Mouse (Mus musculus) intestine, embryonic 16.5 days (tissue): ENCODE data around the gene Malrd1. TPM values are rescaled to one million over a fixed set of nuclear protein-coding genes. Genes with fewer than 3 reads are reported as not detected.

Experiments used
- ATAC-seq: fragments of 200-750 bp; cut with Nextera tagmentation; 2 replicates; pipeline ENCODE4 v1.8.0; 2017; ENCODE audit warnings: moderate TSS enrichment, moderate library complexity
- H3K27ac ChIP-seq: fragments of 300-500 bp; sonication (generic); 2 replicates; pipeline ENCODE4 v1.5.1; 2014; ENCODE audit warnings: mild to moderate bottlenecking, low read length
- H3K27me3 ChIP-seq: fragments of 300-500 bp; sonication (generic); replicated peaks from 2 replicates; pipeline ENCODE4 v1.6.1; 2014; ENCODE audit warnings: low read length, control low read depth, mixed read lengths; ENCODE audit not compliant: control insufficient read depth, insufficient read depth
- H3K36me3 ChIP-seq: fragments of 300-500 bp; sonication (generic); 2 replicates; pipeline ENCODE4 v1.6.1; 2014; ENCODE audit warnings: low read length, control low read depth; ENCODE audit not compliant: control insufficient read depth, insufficient read depth
- H3K4me1 ChIP-seq: fragments of 300-500 bp; sonication (generic); 2 replicates; pipeline ENCODE4 v1.6.1; 2014; ENCODE audit warnings: low read length, control low read depth, mixed read lengths; ENCODE audit not compliant: control insufficient read depth, insufficient read depth
- H3K4me2 ChIP-seq: fragments of 300-500 bp; sonication (generic); 2 replicates; pipeline ENCODE4 v1.6.1; 2014; ENCODE audit warnings: low read depth, low read length, control low read depth
- H3K4me3 ChIP-seq: fragments of 300-500 bp; sonication (generic); 2 replicates; pipeline ENCODE4 v1.5.1; 2014; ENCODE audit warnings: mild to moderate bottlenecking, low read length
- H3K9ac ChIP-seq: fragments of 300-500 bp; sonication (generic); 2 replicates; pipeline ENCODE4 v1.6.1; 2014; ENCODE audit warnings: low read depth, low read length
- H3K9me3 ChIP-seq: fragments of 300-500 bp; sonication (generic); 2 replicates; pipeline ENCODE4 v1.6.1; 2016; ENCODE audit warnings: low read length, control low read depth; ENCODE audit not compliant: control insufficient read depth
- WGBS: fragments of 180-500 bp; shearing (Covaris S2); extraction: QIAGEN DNeasy Blood & Tissue Kit; methylation state at CpG from one replicate; pipeline ENCODE4 v1.1.7; 2014; 5-methylcytosine and 5-hydroxymethylcytosine counted together
- polyA plus RNA-seq: library from polyadenylated mRNA; unstranded; fragments of >200 nt; fragmentation: Nextera tagmentation; extraction: Ambion mirVana; gene quantifications from 2 replicates; pipeline ENCODE4 v1.2.1, GENCODE M21; 2015

Malrd1 gene
- 1.2 and 2.1 TPM in 2 replicates for polyA plus RNA-seq

DNA sequence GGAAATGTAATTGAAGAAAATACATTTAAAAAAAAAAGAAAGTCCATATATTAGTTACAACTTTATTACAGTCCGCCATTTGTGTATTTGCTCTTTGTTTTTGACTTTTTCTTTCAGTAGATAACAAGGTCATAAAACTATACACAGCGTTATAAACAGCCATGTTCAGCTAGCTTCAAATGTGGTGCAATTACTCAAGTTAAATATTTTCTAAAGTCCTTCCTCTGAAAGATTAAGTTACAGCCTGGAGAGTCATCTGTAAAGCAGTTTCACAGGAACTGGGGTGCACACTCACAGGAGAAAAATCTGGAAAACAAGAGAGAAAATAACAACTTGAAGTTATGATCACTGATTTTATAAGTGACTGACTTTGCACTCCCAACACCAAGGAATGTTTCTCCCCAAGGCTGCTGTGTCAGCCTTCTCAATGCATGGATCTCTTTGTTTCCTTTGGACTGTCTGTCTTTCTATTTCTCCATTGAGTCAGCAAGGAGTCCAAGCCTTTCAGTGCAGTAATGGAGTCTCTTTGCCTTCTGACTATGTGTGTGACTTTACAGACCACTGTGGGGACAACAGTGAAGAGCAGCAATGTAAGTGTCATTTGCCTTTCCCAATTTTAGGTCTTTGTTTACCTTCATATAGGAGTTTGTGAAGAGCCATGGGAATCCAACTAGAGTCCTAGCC is at the start of gene Malrd1:
Gene Malrd1 (plus strand): TSS at position 239 of the 684 bp plus-strand sequence.
- Histone ChIP-seq H3K36me3 (no peaks in the 10 kb centered on the region), H3K9ac (no peak within 1 kb of the TSS), H3K4me3 (no peak within 1 kb of the TSS), H3K4me1 (no peaks in the 10 kb centered on the region), H3K27me3 (no peaks in the 10 kb centered on the region), H3K4me2 (no peak within 1 kb of the TSS), H3K9me3 (peaks cover 9% of the 10 kb centered on the region; the same call in 1 of the 2 replicates), H3K27ac (peak within 1 kb of the TSS; percentile 17)
- WGBS: 52% methylated on average over 2 of the region's 2 CpGs
- peak; percentile 97 for ATAC-seq

GRCm38 (mm10) chr2:15538643-15539042 is 12.4 kb downstream of the Malrd1 start:
- Histone ChIP-seq H3K36me3 (no peaks in the 10 kb centered on the region), H3K9ac (no peak overlapping the region), H3K4me3 (no peak overlapping the region), H3K27me3 (no peaks in the 10 kb centered on the region), H3K27ac (no peak overlapping the region), H3K4me2 (no peak overlapping the region), H3K4me1 (no peaks in the 10 kb centered on the region), H3K9me3 (no peaks in the 10 kb centered on the region)
- 60% methylated on average over 1 of the region's 1 CpGs for WGBS
- peak; percentile 55 for ATAC-seq

DNA sequence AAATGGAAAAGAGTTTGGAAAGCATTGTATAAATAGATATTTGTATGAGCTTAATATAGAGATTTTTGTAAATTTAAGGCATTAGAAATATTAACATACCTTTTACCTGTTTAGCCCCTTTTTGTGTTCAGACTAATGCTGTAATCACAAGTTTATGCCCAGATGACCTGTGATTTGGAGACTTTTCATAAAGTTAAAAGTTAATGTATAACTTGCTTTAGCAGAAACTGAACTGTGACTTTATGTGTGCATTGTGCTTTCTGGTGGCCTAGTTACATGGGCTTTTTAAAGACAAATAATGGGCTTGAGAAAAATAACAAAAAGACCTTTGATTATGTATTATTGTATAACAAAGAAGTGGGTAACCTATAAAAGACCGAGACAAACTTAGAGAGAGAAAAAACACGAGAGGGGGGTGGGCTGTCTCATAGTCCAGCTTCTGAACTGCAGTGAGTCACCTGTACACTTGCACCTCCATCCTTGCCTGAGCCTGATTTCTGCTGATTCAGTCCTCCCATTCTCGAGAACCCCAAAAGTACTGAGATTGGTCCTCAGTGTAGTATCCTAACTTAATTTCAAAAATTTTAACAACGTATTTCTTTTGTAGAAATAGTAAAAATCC is 87.2 kb downstream of the Malrd1 start:
- 41% methylated on average over 4 of the region's 4 CpGs for WGBS
- Histone ChIP-seq H3K27me3 (no peaks in the 10 kb centered on the region), H3K36me3 (no peaks in the 10 kb centered on the region), H3K4me1 (no peaks in the 10 kb centered on the region), H3K4me2 (peak overlapping the region; percentile 12; the same call in 1 of the 2 replicates), H3K4me3 (no peak overlapping the region), H3K9me3 (no peaks in the 10 kb centered on the region), H3K9ac (no peak overlapping the region), H3K27ac (no peak overlapping the region; the same call in 1 of the 2 replicates)
- peak; percentile 93 for ATAC-seq

DNA sequence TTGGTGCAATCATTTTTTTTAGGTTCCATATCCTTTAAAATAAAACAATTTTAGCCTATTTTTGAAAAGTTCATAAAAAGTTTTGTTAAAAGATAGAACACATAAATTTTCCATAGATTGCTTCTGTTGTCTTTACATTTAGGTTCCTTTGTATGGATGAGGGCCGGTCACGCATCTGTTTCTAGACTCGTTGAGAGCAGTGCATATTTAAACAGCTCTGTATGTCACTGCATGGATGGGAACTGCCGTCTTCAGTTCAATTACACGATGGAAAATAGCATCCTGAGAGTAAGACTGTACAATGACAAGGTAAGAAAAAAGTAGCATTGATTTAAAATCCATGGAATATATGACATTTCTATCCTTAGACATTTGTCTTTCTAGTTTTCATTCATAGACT is 87.7 kb downstream of the Malrd1 start:
- H3K27me3 ChIP-seq: no peaks in the 10 kb centered on the region
- no peak overlapping the region for H3K4me2 ChIP-seq
- no peak overlapping the region for H3K4me3 ChIP-seq
- H3K36me3 ChIP-seq: no peaks in the 10 kb centered on the region
- peak; percentile 62 for ATAC-seq
- 50% methylated on average over 5 of the region's 5 CpGs for WGBS
- no peaks in the 10 kb centered on the region for H3K9me3 ChIP-seq
- no peak overlapping the region for H3K27ac ChIP-seq
- H3K9ac ChIP-seq: no peak overlapping the region
- no peaks in the 10 kb centered on the region for H3K4me1 ChIP-seq

DNA sequence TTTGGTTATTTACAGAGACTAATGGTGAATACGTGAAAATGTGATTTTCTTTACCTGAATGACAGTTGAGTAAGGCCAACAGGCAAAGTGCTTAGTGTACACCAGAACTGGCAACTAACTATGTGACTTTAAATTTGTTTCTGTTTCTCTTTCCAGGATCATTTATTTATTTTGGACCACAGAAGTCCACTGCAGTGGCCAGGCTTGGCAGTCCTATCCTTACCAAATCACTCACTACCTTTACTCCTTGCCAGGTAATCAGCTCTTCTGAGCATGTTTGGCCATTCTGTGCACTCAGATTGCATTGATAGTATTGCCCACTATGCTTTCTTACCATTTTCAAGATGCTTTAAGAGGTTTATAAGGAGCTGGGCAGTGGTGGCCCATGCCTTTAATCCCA is 109.5 kb downstream of the Malrd1 start:
- no peak for ATAC-seq
- H3K4me3 ChIP-seq: no peak overlapping the region
- WGBS: 93% methylated on average over 1 of the region's 1 CpGs
- no peak overlapping the region for H3K27ac ChIP-seq
- no peak overlapping the region for H3K4me2 ChIP-seq
- no peak overlapping the region for H3K9ac ChIP-seq
- H3K27me3 ChIP-seq: no peaks in the 10 kb centered on the region
- no peaks in the 10 kb centered on the region for H3K9me3 ChIP-seq
- no peaks in the 10 kb centered on the region for H3K36me3 ChIP-seq
- no peaks in the 10 kb centered on the region for H3K4me1 ChIP-seq

- H3K4me3 ChIP-seq: no peak overlapping the region
- 83% methylated on average over 1 of the region's 1 CpGs for WGBS
- ATAC-seq: no peak
- H3K9me3 ChIP-seq: no peaks in the 10 kb centered on the region
- no peak overlapping the region for H3K9ac ChIP-seq
- H3K27me3 ChIP-seq: no peaks in the 10 kb centered on the region
- no peaks in the 10 kb centered on the region for H3K36me3 ChIP-seq
- H3K4me1 ChIP-seq: no peaks in the 10 kb centered on the region
- H3K27ac ChIP-seq: no peak overlapping the region
- H3K4me2 ChIP-seq: no peak overlapping the region
Measured at GRCm38 (mm10) chr2:15643864-15644263, 117.6 kb downstream of the Malrd1 start.

DNA sequence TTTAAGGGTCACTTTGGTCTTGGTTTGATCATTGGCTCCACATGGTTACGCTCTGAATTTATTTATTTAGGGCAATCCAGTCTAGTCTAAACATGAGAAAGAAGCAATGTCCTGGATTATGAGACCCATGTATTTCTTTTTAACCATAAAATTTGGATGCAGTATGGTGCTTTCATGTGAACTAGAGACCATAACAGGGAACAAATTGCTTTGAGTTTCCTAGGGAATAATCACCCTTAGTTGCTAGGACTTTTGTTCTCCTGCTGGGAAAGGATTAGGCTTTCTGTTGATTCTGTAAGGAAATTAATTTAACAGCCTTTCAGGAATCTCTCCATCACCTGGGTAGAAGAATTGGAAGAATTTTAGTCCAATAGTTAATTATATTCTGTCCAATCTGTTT is 130.1 kb downstream of the Malrd1 start:
- Histone ChIP-seq H3K36me3 (no peaks in the 10 kb centered on the region), H3K4me3 (no peak overlapping the region), H3K27ac (no peak overlapping the region), H3K4me2 (no peak overlapping the region), H3K9me3 (no peaks in the 10 kb centered on the region), H3K9ac (no peak overlapping the region), H3K4me1 (no peaks in the 10 kb centered on the region), H3K27me3 (no peaks in the 10 kb centered on the region)
- WGBS: 77% methylated on average over 1 of the region's 1 CpGs
- no peak for ATAC-seq

DNA sequence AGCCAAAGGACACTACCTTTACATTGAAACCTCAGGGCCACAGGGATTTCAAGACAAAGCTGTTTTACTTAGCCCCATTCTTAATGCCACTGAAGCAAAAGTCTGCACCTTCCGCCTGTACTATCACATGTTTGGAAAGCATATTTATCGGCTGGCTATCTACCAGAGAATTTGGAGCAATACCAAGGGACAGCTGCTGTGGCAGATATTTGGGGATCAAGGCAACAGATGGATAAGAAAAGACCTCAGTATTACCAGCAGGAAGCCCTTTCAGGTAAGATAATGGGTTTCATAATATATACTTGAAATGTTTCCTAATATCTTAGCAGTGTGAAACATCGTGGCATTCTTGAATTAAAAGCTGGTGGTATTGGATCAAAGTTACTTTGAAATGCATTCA is 176.7 kb downstream of the Malrd1 start:
- H3K4me3 ChIP-seq: no peak overlapping the region
- no peaks in the 10 kb centered on the region for H3K9me3 ChIP-seq
- H3K9ac ChIP-seq: no peak overlapping the region
- no peaks in the 10 kb centered on the region for H3K36me3 ChIP-seq
- no peaks in the 10 kb centered on the region for H3K4me1 ChIP-seq
- no peaks in the 10 kb centered on the region for H3K27me3 ChIP-seq
- no peak overlapping the region for H3K27ac ChIP-seq
- H3K4me2 ChIP-seq: no peak overlapping the region
- 83% methylated on average over 3 of the region's 3 CpGs for WGBS
- no peak for ATAC-seq

GRCm38 (mm10) chr2:15740945-15741344 is 214.7 kb downstream of the Malrd1 start:
- no peaks in the 10 kb centered on the region for H3K4me1 ChIP-seq
- no peak overlapping the region for H3K27ac ChIP-seq
- no peak overlapping the region for H3K4me2 ChIP-seq
- H3K27me3 ChIP-seq: no peaks in the 10 kb centered on the region
- no peaks in the 10 kb centered on the region for H3K9me3 ChIP-seq
- H3K36me3 ChIP-seq: no peaks in the 10 kb centered on the region
- H3K9ac ChIP-seq: no peak overlapping the region
- no peak overlapping the region for H3K4me3 ChIP-seq
- no peak for ATAC-seq
- WGBS: 91% methylated on average over 1 of the region's 1 CpGs
